Mouse (Mus musculus): ENCODE data around the gene A2m. TPM values are rescaled to one million over a fixed set of nuclear protein-coding genes. Genes with fewer than 3 reads are reported as not detected.

The A2m gene
- 1 to 10 TPM; 2.9 to 3.3 TPM for total RNA-seq (2021)

DNA sequence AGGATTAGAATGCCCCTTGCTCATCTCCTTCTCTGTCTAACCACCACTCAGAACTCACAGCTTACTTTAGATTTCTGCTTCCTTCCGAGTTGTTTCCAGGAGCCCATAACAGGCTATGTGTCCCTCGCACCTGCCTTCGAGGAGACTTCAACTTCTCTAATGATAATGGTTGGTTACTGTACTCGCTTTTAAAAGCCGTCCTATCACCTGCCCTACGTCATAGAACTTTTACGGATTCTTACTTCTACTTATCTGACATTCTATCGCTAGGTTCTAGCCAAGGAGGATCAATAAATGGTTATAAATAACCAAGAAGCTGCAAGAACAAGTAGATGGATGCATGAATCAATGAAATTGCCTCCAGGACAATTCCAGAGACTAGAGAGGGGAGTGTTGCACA is at the start of gene A2m:
A2m (plus strand) TSS at position 301 of the 400 bp plus-strand sequence.
- DNase-seq (ENCODE audit: extremely low spot score in 1 of 2, low spot score in 1 of 2): no peak

- DNase-seq (ENCODE audit: extremely low spot score in 1 of 2, low spot score in 1 of 2): no peak
Observed at GRCm38 (mm10) chr6:121590131-121590530, 45.0 kb upstream of the A2m start.

- no peak for DNase-seq (ENCODE audit: extremely low spot score in 1 of 2, low spot score in 1 of 2)
Observed at GRCm38 (mm10) chr6:121600927-121601326, 34.2 kb upstream of the A2m start.

- DNase-seq (ENCODE audit: extremely low spot score in 1 of 2, low spot score in 1 of 2): no peak
Observed at GRCm38 (mm10) chr6:121607861-121608260, 27.3 kb upstream of the A2m start.

- DNase-seq (ENCODE audit: extremely low spot score in 1 of 2, low spot score in 1 of 2): peak in 1 of 2 experiments; percentile 13
Observed at GRCm38 (mm10) chr6:121611796-121612195, 23.4 kb upstream of the A2m start.

GRCm38 (mm10) chr6:121617476-121617875 is 17.7 kb upstream of the A2m start:
- DNase-seq (ENCODE audit: extremely low spot score in 1 of 2, low spot score in 1 of 2): no peak

- no peak for DNase-seq (ENCODE audit: extremely low spot score in 1 of 2, low spot score in 1 of 2)
Observed at GRCm38 (mm10) chr6:121622525-121622924, 12.7 kb upstream of the A2m start.

DNA sequence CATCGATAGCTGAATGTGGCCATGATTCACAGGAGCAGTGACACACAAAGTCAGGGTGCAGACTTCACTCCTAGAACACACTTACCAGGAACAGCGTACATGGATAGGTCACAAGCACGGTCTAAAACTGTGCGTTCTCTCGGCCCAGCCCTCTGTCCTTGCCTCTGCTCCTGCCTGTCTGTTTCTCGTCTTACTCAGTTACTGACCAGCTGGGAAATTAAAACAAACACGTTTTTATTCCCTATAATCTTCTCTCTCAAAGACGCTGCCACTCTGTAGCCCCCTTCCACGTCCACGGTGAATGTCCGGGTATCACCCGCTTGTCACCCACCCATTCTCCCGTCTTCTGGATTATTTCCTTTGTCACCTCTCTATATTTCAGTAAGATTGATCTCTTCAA is 656 bp upstream of the A2m start:
- no peak for DNase-seq (ENCODE audit: extremely low spot score in 1 of 2, low spot score in 1 of 2)

DNA sequence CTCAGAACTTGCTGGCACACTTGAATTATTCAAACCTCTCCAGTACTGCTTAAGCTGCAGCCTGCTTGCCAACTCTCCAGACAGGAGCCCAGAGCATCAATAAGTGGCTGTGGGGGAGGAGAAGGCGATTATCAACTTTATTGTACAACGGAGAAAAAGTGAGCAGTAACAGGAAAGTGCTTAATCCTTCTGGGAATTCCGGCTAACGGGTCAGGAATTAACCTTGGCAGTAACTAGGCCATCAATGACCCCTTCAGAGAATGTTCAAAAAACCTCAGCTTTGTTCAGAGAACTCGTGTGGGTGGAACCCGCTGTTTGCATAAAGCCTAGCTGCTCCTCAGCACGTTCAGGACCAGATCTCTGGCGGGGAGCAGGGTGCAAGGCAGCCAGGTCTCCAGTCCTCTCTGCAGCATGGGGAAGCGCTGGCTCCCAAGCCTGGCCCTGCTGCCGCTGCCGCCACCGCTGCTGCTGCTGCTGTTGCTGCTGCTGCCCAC is 749 bp downstream of the A2m start:
- DNase-seq (ENCODE audit: extremely low spot score in 1 of 2, low spot score in 1 of 2): peak; percentile 7

- DNase-seq (ENCODE audit: extremely low spot score in 1 of 2, low spot score in 1 of 2): no peak
Observed at GRCm38 (mm10) chr6:121648499-121648898, 13.3 kb downstream of the A2m start.

Other genes starting within 250 kb of the A2m start
- gene Iqsec3, start 161.7 kb upstream of the A2m start, total RNA-seq (2021): 100 to 1,000 TPM; 109 to 129 TPM
- not detected for gene Gm7298, start 97.6 kb downstream of the A2m start, total RNA-seq (2021)
- gene Mug1, start 203.2 kb downstream of the A2m start, total RNA-seq (2021): not detected

All from layer of hippocampus, postnatal 25 days (tissue).